In genomic region chr7:135601607-135602006, GRCm38 (mm10) we compare ENCODE assay signal across 17 mouse cellular contexts.
A peak's percentile ranks its signal among the peaks of the same experiment; 100 is the strongest.
DNase-seq lines count a peak whose midpoint lies in the region; ATAC-seq and TF ChIP-seq lines count a peak whose summit lies in the region.
"Had no signal": no experiment of that assay in that cellular context is flagged by ENCODE, and none has a peak within 500 bp of the region (broad histone marks: within the 10 kb centered on the region; RNA-seq: fewer than 3 reads in every experiment).

No protein-coding gene starts in this region.

- peak overlapping the region; percentile 70 for H3K27ac ChIP-seq in heart, adult 2 months
- no peak overlapping the region for H3K27ac ChIP-seq in heart, embryonic 12.5 days (ENCODE audit: poor library complexity, severe bottlenecking)
- H3K27ac ChIP-seq in liver, postnatal 0 days (ENCODE audit: low read depth), result peak overlapping the region; percentile 71
- H3K27ac ChIP-seq in midbrain, embryonic 14.5 days (replicated peaks; ENCODE audit: low read depth, low read length), result no peak overlapping the region
- H3K27ac ChIP-seq: forebrain, embryonic 15.5 days; hindbrain, embryonic 15.5 days; intestine, embryonic 15.5 days had no signal

- TF ChIP-seq CTCF in heart, adult 2 months (IDR thresholded peaks at IDR 0.05), result no peak
- no peak for TF ChIP-seq CTCF in liver, postnatal 0 days (IDR thresholded peaks at IDR 0.05; ENCODE audit: low read depth)

- no peaks in the 10 kb centered on the region for H3K79me2 ChIP-seq in heart, adult 2 months (replicated peaks; ENCODE audit: control insufficient read depth, insufficient read depth, low read length)

- no peak for TF ChIP-seq POLR2A in heart, adult 2 months (IDR thresholded peaks at IDR 0.05; ENCODE audit: insufficient read depth, low read depth, low read length)

- ATAC-seq in heart, embryonic 12.5 days (ENCODE audit: insufficient number of reproducible peaks, low FRiP score), result no peak
- ATAC-seq in liver, postnatal 0 days, result peak; percentile 68
- ATAC-seq in midbrain, embryonic 14.5 days (ENCODE audit: low FRiP score, low TSS enrichment), result no peak
- ATAC-seq: forebrain, embryonic 15.5 days; intestine, embryonic 15.5 days had no signal

- peaks cover 12% of the 10 kb centered on the region; the same call in 1 of the 2 replicates for H3K36me3 ChIP-seq in heart, adult 2 months (ENCODE audit: control insufficient read depth, insufficient read depth, low read length)
- no peaks in the 10 kb centered on the region for H3K36me3 ChIP-seq in heart, embryonic 12.5 days
- H3K36me3 ChIP-seq in liver, postnatal 0 days (replicated peaks; ENCODE audit: insufficient read depth, low read length), result no peaks in the 10 kb centered on the region
- H3K36me3 ChIP-seq in midbrain, embryonic 14.5 days (ENCODE audit: control insufficient read depth, insufficient read depth, low read length), result no peaks in the 10 kb centered on the region
- H3K36me3 ChIP-seq: forebrain, embryonic 15.5 days; hindbrain, embryonic 15.5 days; intestine, embryonic 15.5 days had no signal

- H3K4me3 ChIP-seq in heart, adult 2 months, result no peak overlapping the region
- H3K4me3 ChIP-seq in heart, embryonic 12.5 days, result no peak overlapping the region
- no peak overlapping the region for H3K4me3 ChIP-seq in liver, postnatal 0 days (ENCODE audit: low read depth, low read length)
- no peak overlapping the region for H3K4me3 ChIP-seq in midbrain, embryonic 14.5 days (replicated peaks; ENCODE audit: low read depth, low read length)
- H3K4me3 ChIP-seq: erythroblast, embryonic 14.5 days; forebrain, embryonic 15.5 days; hindbrain, embryonic 15.5 days; intestine, embryonic 15.5 days had no signal

- no peak for DNase-seq in heart, adult 2 months
- peak; percentile 76 for DNase-seq in liver
- DNase-seq in liver, postnatal 0 days, result peak; percentile 52
- no peak for DNase-seq in midbrain, embryonic 14.5 days
- no peak for DNase-seq in frontal cortex, postnatal 10 days (ENCODE audit: low spot score in 2 of 2)
- no peak for DNase-seq in thymus, postnatal 4 days
- DNase-seq: adrenal gland, postnatal 14 days; cerebellum, adult 9-11 months; heart, postnatal 36 days; kidney, postnatal 4 days; retina, postnatal 1 day had no signal

- intact Hi-C loops in heart, adult 2 months (cut with DNase I), result no loop called here

- H3K4me1 ChIP-seq in heart, adult 2 months (ENCODE audit: control insufficient read depth, insufficient read depth, low read length), result peaks cover 38% of the 10 kb centered on the region
- peaks cover 51% of the 10 kb centered on the region for H3K4me1 ChIP-seq in heart, embryonic 12.5 days (replicated peaks)
- peaks cover 57% of the 10 kb centered on the region for H3K4me1 ChIP-seq in liver, postnatal 0 days (ENCODE audit: insufficient read depth)
- H3K4me1 ChIP-seq in midbrain, embryonic 14.5 days (ENCODE audit: control insufficient read depth, insufficient read depth, low read length), result no peaks in the 10 kb centered on the region

- WGBS in heart, adult 2 months, result 49% methylated on average over 8 of the region's 8 CpGs
- 38% methylated on average over 8 of the region's 8 CpGs for WGBS in heart, embryonic 12.5 days
- WGBS in liver, postnatal 0 days (ENCODE audit: insufficient replicate concordance), result 45% methylated on average over 8 of the region's 8 CpGs
- WGBS in midbrain, embryonic 14.5 days, result 89% methylated on average over 8 of the region's 8 CpGs

- no peak for TF ChIP-seq EP300 in heart, adult 2 months (IDR thresholded peaks at IDR 0.05; ENCODE audit: insufficient read depth, low read depth, low read length)
- TF ChIP-seq EP300 in liver, postnatal 0 days (IDR thresholded peaks at IDR 0.05; ENCODE audit: low read depth), result peak; percentile 89

- no peaks in the 10 kb centered on the region for H3K9me3 ChIP-seq in heart, embryonic 12.5 days (replicated peaks)
- no peaks in the 10 kb centered on the region for H3K9me3 ChIP-seq in liver, postnatal 0 days (ENCODE audit: low read length)
- no peaks in the 10 kb centered on the region for H3K9me3 ChIP-seq in midbrain, embryonic 14.5 days (ENCODE audit: control insufficient read depth, low read length)
- H3K9me3 ChIP-seq: forebrain, embryonic 15.5 days; G1E; hindbrain, embryonic 15.5 days; intestine, embryonic 15.5 days had no signal

- H3K9ac ChIP-seq in heart, adult 2 months (ENCODE audit: low read depth, low read length), result no peak overlapping the region
- H3K9ac ChIP-seq in heart, embryonic 12.5 days, result no peak overlapping the region
- H3K9ac ChIP-seq in liver, postnatal 0 days (replicated peaks), result no peak overlapping the region
- no peak overlapping the region for H3K9ac ChIP-seq in midbrain, embryonic 14.5 days (replicated peaks; ENCODE audit: low read length)
- H3K9ac ChIP-seq: forebrain, embryonic 15.5 days; hindbrain, embryonic 15.5 days; intestine, embryonic 15.5 days had no signal

- H3K27me3 ChIP-seq in heart, adult 2 months (ENCODE audit: control insufficient read depth, insufficient read depth, low read length), result no peaks in the 10 kb centered on the region
- peaks cover 14% of the 10 kb centered on the region; the same call in 1 of the 2 replicates for H3K27me3 ChIP-seq in heart, embryonic 12.5 days (replicated peaks)
- no peaks in the 10 kb centered on the region for H3K27me3 ChIP-seq in liver, postnatal 0 days (ENCODE audit: insufficient read depth, low read length)
- no peaks in the 10 kb centered on the region for H3K27me3 ChIP-seq in midbrain, embryonic 14.5 days (ENCODE audit: control insufficient read depth, insufficient read depth, low read length)
- H3K27me3 ChIP-seq: forebrain, embryonic 15.5 days; hindbrain, embryonic 15.5 days; intestine, embryonic 15.5 days had no signal

- H3K4me2 ChIP-seq in heart, embryonic 12.5 days, result no peak overlapping the region
- 0 out of 2 replicates have a peak overlapping the region, but pooled peaks have one; percentile 28 for H3K4me2 ChIP-seq in liver, postnatal 0 days (ENCODE audit: low read depth, low read length)
- no peak overlapping the region for H3K4me2 ChIP-seq in midbrain, embryonic 14.5 days (ENCODE audit: low read length)
- H3K4me2 ChIP-seq: forebrain, embryonic 15.5 days; hindbrain, embryonic 15.5 days; intestine, embryonic 15.5 days had no signal

Comparison
In these comparisons a context has a peak if more than half of its experiments do, and no peak if none do; other contexts are left out.
1. H3K27ac ChIP-seq: peak in heart, adult 2 months (single experiment) and liver, postnatal 0 days (single experiment); none in heart, embryonic 12.5 days (single experiment) and midbrain, embryonic 14.5 days (single experiment).
2. DNase-seq: peak in liver (single experiment) and liver, postnatal 0 days (single experiment); none in heart, adult 2 months (0 of 2), midbrain, embryonic 14.5 days (single experiment), frontal cortex, postnatal 10 days (0 of 2) and thymus, postnatal 4 days (single experiment).